9 mouse cellular contexts compared by ENCODE assay signal in genomic region chrX:10775714-10776515, GRCm38 (mm10).
A peak's percentile ranks its signal among the peaks of the same experiment; 100 is the strongest.
DNase-seq lines count a peak whose midpoint lies in the region; ATAC-seq lines count a peak whose summit lies in the region.
"Had no signal": no experiment of that assay in that cellular context is flagged by ENCODE, and none has a peak within 500 bp of the region (broad histone marks: within the 10 kb centered on the region; RNA-seq: fewer than 3 reads in every experiment).

No protein-coding gene starts in this region.

- H3K9ac ChIP-seq in heart, embryonic 15.5 days, result no peak overlapping the region
- H3K9ac ChIP-seq: liver, embryonic 14.5 days had no signal

- 0 out of 2 replicates have a peak overlapping the region, but pooled peaks have one; percentile 12 for H3K27ac ChIP-seq in heart, embryonic 15.5 days
- H3K27ac ChIP-seq: liver, embryonic 14.5 days had no signal

- DNase-seq in heart, adult 11 months, result no peak
- peak; percentile 62 for DNase-seq in brain, adult 2 months (ENCODE audit: low read depth, low spot score)
- peak; percentile 33 for DNase-seq in kidney, postnatal 10 days
- peak; percentile 41 for DNase-seq in lung, postnatal 36 days
- DNase-seq in retina, embryonic 14.5 days (ENCODE audit: low spot score), result no peak
- DNase-seq in neural tube, embryonic 10.5 days (ENCODE audit: extremely low spot score, low spot score), result no peak
- no peak for DNase-seq in thymus, postnatal 0 days (ENCODE audit: low spot score)

- no peaks in the 10 kb centered on the region for H3K4me1 ChIP-seq in heart, embryonic 15.5 days (replicated peaks)

- WGBS in heart, embryonic 15.5 days, result 52% methylated on average over 8 of the region's 8 CpGs

- H3K4me3 ChIP-seq in heart, embryonic 15.5 days, result no peak overlapping the region

- no peaks in the 10 kb centered on the region for H3K36me3 ChIP-seq in heart, embryonic 15.5 days

- no peak for ATAC-seq in heart, embryonic 15.5 days (replicated peaks; ENCODE audit: insufficient number of reproducible peaks, insufficient read depth, low FRiP score, low read depth)

- H3K4me2 ChIP-seq in heart, embryonic 15.5 days, result no peak overlapping the region

- no peaks in the 10 kb centered on the region for H3K27me3 ChIP-seq in heart, embryonic 15.5 days

- H3K9me3 ChIP-seq in heart, embryonic 15.5 days (replicated peaks), result no peaks in the 10 kb centered on the region

Comparison
In these comparisons a context has a peak if more than half of its experiments do, and no peak if none do; other contexts are left out.
1. DNase-seq: peak in brain, adult 2 months (single experiment), kidney, postnatal 10 days (single experiment) and lung, postnatal 36 days (single experiment); none in heart, adult 11 months (single experiment), retina, embryonic 14.5 days (single experiment), neural tube, embryonic 10.5 days (single experiment) and thymus, postnatal 0 days (single experiment).